In genomic region chr3:40058281-40058680, GRCm38 (mm10) we compare ENCODE assay signal across 22 mouse cellular contexts.
A peak's percentile ranks its signal among the peaks of the same experiment; 100 is the strongest.
DNase-seq lines count a peak whose midpoint lies in the region; ATAC-seq lines count a peak whose summit lies in the region.
"Had no signal": no experiment of that assay in that cellular context is flagged by ENCODE, and none has a peak within 500 bp of the region (broad histone marks: within the 10 kb centered on the region; RNA-seq: fewer than 3 reads in every experiment).

No protein-coding gene starts in this region.

- no peaks in the 10 kb centered on the region for H3K27me3 ChIP-seq in embryonic facial prominence, embryonic 13.5 days
- no peaks in the 10 kb centered on the region for H3K27me3 ChIP-seq in embryonic facial prominence, embryonic 10.5 days (replicated peaks; ENCODE audit: low read depth, poor library complexity, severe bottlenecking)
- H3K27me3 ChIP-seq: embryonic facial prominence, embryonic 12.5 days; liver, embryonic 12.5 days; midbrain, embryonic 12.5 days had no signal

- no peak for DNase-seq in embryonic facial prominence, embryonic 10.5 days (ENCODE audit: low spot score)
- peak; percentile 12 for DNase-seq in kidney, postnatal 14 days
- no peak for DNase-seq in kidney, adult 18-20 months
- peak; percentile 5 for DNase-seq in adipocyte (ENCODE audit: low spot score)
- DNase-seq in mesoderm, embryonic 11.5 days (ENCODE audit: low read depth, low spot score), result peak; percentile 31
- DNase-seq in heart, postnatal 4 days, result no peak
- no peak for DNase-seq in layer of hippocampus, postnatal 14 days (ENCODE audit: low spot score in 2 of 2)
- DNase-seq: adrenal gland, postnatal 14 days; cerebellum, adult 11-12 months; cerebellum, postnatal 36 days; heart, adult 2 months; retina, postnatal 1 day; right cerebral cortex, postnatal 4 days; thymus, postnatal 36 days had no signal

- peak overlapping the region; percentile 38; the same call in 1 of the 2 replicates for H3K4me2 ChIP-seq in embryonic facial prominence, embryonic 13.5 days
- H3K4me2 ChIP-seq: embryonic facial prominence, embryonic 12.5 days; hindbrain, embryonic 14.5 days; liver, embryonic 12.5 days; midbrain, embryonic 12.5 days had no signal

- 0 out of 2 replicates have a peak overlapping the region, but pooled peaks have one; percentile 77 for H3K27ac ChIP-seq in embryonic facial prominence, embryonic 13.5 days
- no peak overlapping the region for H3K27ac ChIP-seq in embryonic facial prominence, embryonic 10.5 days (replicated peaks)
- H3K27ac ChIP-seq: embryonic facial prominence, embryonic 12.5 days; heart, adult 2 months; hindbrain, embryonic 14.5 days; liver, embryonic 12.5 days; macrophage; midbrain, embryonic 12.5 days had no signal

- 52% methylated on average over 5 of the region's 5 CpGs for WGBS in embryonic facial prominence, embryonic 13.5 days
- WGBS in embryonic facial prominence, embryonic 10.5 days, result 82% methylated on average over 5 of the region's 5 CpGs

- H3K36me3 ChIP-seq in embryonic facial prominence, embryonic 13.5 days, result no peaks in the 10 kb centered on the region
- H3K36me3 ChIP-seq in embryonic facial prominence, embryonic 10.5 days (replicated peaks), result no peaks in the 10 kb centered on the region
- H3K36me3 ChIP-seq: embryonic facial prominence, embryonic 12.5 days; liver, embryonic 12.5 days; midbrain, embryonic 12.5 days had no signal

- no peak overlapping the region for H3K4me3 ChIP-seq in embryonic facial prominence, embryonic 13.5 days
- H3K4me3 ChIP-seq in embryonic facial prominence, embryonic 10.5 days, result no peak overlapping the region
- H3K4me3 ChIP-seq: embryonic facial prominence, embryonic 12.5 days; heart, adult 2 months; liver, embryonic 12.5 days; midbrain, embryonic 12.5 days had no signal

- peaks cover 14% of the 10 kb centered on the region for H3K4me1 ChIP-seq in embryonic facial prominence, embryonic 13.5 days
- H3K4me1 ChIP-seq in embryonic facial prominence, embryonic 10.5 days, result no peaks in the 10 kb centered on the region
- H3K4me1 ChIP-seq: embryonic facial prominence, embryonic 12.5 days; liver, embryonic 12.5 days; midbrain, embryonic 12.5 days had no signal

- no peak for ATAC-seq in embryonic facial prominence, embryonic 13.5 days (ENCODE audit: insufficient number of reproducible peaks, insufficient read depth, low FRiP score, low TSS enrichment, low read depth)
- ATAC-seq: forebrain, embryonic 14.5 days; intestine, postnatal 0 days; liver, embryonic 12.5 days had no signal

- H3K9ac ChIP-seq in embryonic facial prominence, embryonic 13.5 days, result no peak overlapping the region
- H3K9ac ChIP-seq: embryonic facial prominence, embryonic 12.5 days; hindbrain, embryonic 14.5 days; liver, embryonic 12.5 days; midbrain, embryonic 12.5 days had no signal

- no peaks in the 10 kb centered on the region for H3K9me3 ChIP-seq in embryonic facial prominence, embryonic 13.5 days
- no peaks in the 10 kb centered on the region for H3K9me3 ChIP-seq in embryonic facial prominence, embryonic 10.5 days
- H3K9me3 ChIP-seq: embryonic facial prominence, embryonic 12.5 days; liver, embryonic 12.5 days; midbrain, embryonic 12.5 days had no signal

Comparison
In these comparisons a context has a peak if more than half of its experiments do, and no peak if none do; other contexts are left out.
1. DNase-seq: peak in kidney, postnatal 14 days (single experiment), adipocyte (single experiment) and mesoderm, embryonic 11.5 days (single experiment); none in embryonic facial prominence, embryonic 10.5 days (single experiment), kidney, adult 18-20 months (single experiment), heart, postnatal 4 days (single experiment) and layer of hippocampus, postnatal 14 days (0 of 2).